Mouse (Mus musculus) c-Kit-negative CD71-positive TER-119-positive erythroid progenitor cells, embryonic 14.5 days (primary cell): ENCODE results near the gene Tap2.
A peak's percentile ranks its signal among the peaks of the same experiment; 100 is the strongest.

Experiments used
- DNase-seq: peaks from one replicate; pipeline ENCODE4 v3.0.0-alpha.2; 2013; ENCODE audit warnings: low read depth, low spot score

Gene Tap2

DNA sequence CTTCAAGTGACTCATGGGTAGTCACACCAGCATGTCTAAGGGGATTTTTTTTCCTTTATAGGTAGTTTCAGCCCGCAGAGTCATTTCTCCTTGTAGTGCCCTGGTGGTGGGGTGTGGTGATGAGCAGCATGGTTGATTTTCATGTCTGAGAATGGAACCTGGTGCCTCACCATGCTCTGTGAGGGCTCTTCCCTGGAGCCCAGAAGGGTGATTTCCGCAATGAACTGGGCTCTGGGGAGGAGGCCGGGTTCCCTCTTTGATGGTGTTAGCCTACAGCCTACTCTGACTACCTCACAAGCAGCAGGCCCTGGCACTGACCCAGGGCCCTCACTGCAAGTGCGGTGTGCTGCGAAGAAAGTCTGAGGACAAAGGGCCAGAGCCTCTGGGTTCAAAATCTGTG, at the start of gene Tap2:
Tap2 (plus strand) TSS at position 84 of the 400 bp plus-strand sequence.
- DNase-seq: no peak

DNA sequence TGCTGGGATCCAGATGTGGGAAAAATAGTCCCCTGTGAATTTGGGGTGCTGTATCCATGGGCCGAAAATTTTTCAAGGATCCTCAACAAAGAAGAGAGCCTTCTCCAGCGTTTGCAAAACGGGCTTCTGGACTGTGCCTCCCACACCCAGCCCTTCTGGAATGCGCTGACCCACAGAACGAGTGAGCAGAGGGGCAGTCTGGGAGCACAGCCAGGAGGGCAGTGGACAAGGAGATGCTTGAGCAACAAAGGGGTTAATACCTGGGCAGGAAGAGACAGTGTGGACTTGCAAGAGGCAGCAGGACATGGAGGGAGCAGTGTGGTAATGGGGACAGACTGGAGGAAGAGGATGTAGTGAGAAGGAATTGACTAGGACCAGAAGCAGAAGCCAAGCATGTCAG, 47.8 kb upstream of the Tap2 start:
- DNase-seq: no peak

DNA sequence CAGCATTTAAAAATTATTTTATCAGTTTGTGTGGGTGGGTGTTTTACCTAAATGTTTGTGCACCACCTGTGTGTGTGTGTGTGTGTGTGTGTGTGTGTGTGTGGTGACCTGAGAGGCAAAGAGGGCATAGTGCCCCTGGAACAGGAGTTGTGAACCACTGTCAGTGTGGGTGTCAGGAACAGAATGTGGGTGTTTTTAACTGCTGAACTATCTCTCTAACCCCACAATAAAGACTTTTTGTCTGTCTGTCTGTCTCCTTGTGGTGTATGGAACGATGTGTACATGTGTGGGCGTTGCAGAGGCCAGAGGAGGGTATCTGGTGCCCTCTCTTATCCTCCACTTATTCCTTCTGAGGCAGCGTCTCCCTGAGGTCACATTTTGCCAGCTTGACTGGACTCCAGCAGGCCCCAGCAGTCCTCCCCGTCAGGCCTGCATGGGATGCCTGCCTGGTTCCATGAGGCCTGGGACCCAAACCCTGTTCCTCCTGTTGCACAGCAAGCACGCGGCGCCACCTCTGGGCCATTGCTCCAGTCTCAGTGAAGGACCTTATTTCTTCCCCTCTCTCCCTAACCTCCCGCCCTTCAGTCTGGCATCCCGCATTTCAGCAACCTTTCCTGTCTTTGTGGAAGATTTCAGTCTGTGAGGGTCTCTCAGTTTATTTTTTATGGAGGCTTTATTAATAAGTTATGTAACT, 39.0 kb upstream of the Tap2 start:
- no peak for DNase-seq

DNA sequence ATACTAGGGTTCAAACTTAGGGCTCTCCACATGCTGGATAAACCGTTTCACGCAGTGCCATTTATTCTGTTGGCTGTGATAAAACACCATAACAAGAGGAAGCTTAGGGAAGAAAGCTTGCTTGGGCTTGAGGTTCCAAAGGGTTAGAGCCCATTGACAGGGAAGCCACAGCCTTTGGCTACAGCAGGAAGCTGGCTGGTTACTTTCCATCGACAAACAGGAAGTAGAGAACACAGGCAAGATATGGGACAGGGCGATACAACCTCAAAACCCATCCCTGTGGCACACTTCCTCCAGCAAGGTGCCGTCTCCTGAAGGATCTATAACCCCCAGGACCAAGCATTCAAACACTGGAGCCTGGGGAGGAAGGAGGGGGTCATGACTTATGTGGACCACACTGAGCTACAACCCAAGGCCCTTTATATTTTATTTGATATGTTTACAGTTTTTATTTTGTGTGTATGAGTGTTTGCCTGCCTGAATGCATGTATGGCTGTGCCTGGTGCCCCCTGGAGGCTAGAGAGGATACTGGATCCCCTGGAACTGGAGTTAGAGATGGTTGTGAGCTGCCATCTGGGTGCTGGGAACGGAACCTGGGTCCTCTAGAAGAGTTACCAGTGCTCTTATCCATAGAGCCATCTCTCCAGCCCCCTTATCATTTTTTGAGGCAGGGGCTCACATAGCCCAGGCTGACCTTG, 38.1 kb upstream of the Tap2 start:
- no peak for DNase-seq

DNA sequence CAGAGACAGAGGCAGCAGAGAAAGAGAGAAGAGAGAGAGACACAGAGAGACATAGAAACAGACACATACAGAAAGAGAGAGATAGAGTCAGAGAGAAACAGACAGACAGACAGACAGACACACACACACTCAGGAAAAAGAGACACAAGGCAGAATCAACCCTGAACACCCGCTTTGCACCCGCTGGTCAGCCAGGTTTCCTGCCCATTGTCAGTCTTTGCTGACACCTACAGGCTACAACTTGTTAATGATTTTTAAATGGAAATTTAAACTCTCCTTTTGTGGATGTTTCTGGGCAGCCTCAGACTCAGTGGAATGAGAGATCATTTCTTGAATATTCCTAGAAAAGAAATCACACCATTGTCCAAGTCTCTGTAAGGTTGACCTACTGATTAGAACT, 34.0 kb upstream of the Tap2 start:
- no peak for DNase-seq

DNA sequence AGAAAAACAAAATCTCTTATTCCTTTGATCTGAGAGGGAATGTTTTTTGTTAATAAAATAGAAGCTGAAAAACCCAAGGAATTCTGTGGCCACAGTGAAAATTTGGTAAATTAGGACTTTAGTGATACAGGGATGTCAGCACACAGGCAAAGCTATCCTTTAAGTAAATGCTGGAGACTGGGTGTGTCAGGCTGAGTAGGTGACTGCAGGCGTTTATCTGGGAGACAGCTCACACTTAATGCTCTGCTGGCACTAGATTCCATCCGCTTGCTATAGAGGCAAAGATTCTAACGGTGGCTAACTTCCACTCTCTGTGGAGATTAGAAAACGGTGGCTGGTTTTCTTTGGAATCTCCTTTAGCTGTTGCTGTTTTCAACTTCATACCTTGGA, 32.8 kb upstream of the Tap2 start:
- DNase-seq: no peak

DNA sequence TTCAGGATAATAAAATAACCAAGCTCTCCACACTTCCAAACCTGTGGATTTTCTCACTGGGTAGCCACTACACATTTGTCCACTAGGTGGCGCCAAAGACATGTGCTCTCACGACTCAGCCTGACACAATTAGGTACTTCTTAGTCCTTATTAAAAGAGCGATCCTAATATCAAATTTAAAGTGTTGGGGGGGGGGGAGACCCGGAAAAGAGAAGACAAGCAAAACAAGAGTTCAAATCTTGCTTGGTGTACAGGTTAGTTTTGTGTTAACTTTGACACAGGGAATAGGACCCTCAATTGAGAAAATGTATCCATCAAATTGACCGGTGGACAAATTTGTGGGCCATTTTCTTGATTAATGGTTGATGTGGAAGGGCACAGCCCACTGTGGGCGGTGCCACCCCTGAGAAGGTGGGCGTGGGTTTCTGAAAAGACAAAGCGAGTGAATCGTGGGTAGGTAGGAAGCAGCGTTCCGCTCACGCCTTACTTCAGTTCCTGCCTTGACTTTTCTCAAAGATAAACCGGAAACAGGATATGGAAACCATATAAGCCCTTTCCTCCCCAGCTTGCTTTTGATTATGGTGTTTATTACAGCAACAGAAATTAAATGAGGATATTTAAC, 32.3 kb upstream of the Tap2 start:
- DNase-seq: peak; percentile 62

DNA sequence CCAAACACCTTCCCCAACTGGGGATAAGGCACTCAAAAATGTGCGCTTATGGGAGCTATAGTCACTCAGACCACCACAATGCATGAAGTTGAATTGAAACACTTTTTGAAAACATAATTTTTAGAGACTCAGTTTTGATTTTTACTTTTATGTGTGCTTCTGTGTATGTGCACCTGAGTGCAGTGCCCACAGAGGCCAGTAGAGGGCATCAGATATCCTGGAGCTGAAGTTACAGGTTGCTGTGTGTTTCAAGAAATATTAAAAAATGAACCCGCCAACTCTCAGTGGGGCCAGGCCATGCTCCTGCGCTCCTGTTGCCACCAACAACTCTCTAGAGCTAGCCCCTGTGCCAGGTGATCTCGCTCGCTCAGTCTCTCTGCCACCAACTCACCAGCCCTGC, 30.8 kb upstream of the Tap2 start:
- no peak for DNase-seq

DNA sequence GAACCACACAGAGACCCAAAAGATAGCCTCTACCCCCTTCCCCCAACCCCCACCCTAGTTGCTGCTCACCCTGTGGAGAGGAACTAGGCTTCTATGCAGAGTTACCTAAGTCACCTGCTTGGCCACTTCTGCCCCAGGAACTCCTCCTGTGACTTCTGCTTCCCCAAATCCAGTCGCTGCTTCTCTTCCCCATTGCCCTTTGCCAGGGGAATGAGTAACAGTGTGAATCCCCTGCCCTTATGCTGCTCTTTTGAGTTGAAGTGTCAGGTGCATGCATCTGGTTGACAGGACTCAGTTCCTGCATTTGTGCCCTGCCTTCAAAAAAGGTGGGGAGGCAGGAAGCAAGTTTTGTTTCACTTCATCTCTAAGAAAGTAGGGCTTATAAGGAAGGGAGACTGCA, 29.3 kb upstream of the Tap2 start:
- DNase-seq: no peak

DNA sequence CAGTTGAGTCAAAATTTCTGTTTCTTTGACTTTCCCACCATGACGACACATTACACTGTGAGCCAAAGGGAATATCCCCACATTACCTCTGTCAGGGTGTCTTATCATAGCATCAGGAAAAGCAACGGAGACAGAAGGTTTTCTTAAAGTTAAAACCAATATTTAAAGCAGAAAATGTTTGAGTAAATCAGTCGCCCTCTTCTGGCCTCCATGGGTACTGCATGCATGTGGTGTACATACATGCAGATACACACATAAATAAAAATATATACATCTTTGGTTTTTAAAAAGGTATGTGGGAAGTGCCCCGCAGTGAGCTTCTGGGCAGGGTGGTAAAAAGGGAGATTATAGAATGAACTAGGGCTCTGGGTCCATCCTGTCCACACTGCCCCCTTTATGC, 26.1 kb upstream of the Tap2 start:
- DNase-seq: no peak

DNA sequence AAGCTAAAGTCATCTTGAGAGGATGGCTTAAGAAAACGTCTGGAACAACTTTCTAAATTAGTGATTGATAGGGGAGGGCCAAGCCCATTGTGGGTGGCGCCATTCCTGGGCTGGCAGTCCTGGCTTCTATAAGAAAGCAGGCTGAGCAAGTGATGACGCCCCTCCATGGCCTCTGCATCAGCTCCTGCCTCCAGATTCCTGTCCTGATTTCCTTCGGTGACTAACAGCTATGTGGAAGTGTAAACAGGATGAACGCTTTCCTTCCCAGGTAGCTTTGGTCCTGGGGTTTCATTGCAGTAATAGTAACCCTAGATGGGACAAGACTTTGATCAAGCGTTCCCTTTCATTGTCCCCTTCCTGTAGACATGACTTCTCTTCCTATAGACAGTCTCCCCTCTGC, 24.3 kb upstream of the Tap2 start:
- DNase-seq: no peak

DNA sequence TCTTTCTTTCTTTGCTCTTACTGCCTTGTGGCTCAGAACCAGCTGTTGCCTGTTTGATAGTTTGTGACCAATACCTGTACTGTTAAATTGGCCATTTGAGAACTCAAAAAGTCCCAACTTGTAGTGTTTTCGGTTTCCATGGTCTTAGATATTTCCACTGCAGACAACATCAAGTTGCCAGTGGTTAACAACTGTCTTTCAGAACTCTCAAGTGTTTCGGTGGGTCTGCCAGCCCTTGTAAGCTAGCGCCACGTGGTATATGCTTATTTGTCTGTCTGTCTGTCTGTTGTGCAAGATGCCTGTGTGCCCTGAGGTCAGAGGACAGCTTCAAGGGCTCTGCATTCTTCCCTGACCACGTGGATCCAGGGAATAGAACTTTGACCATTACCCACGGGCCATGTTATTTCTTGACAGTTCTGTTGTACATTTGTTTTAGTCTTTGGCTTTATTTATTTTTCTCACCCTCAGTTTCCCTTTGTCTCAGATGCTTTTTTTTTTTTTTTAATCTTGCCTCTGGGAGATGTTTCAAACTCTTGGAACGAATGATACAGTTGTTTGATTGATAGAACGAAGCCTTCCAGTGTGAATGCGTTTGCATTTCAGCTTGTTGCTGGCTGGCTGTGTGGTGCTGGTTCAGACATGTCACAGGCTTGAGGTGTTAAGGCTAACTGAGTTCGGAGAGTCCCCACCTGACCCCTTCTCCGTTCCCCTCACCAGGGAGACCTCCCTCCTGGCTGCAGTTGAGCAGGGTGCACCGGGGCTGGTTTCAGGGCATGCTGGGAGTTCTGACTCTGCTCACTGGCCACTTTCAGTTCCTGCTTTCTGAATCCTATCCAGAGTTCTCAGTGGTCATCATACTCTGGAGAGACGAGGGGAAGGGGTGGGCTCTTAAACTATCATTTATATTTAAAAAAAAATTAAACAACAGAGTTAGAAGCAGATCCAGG, 23.1 kb upstream of the Tap2 start:
- no peak for DNase-seq

DNA sequence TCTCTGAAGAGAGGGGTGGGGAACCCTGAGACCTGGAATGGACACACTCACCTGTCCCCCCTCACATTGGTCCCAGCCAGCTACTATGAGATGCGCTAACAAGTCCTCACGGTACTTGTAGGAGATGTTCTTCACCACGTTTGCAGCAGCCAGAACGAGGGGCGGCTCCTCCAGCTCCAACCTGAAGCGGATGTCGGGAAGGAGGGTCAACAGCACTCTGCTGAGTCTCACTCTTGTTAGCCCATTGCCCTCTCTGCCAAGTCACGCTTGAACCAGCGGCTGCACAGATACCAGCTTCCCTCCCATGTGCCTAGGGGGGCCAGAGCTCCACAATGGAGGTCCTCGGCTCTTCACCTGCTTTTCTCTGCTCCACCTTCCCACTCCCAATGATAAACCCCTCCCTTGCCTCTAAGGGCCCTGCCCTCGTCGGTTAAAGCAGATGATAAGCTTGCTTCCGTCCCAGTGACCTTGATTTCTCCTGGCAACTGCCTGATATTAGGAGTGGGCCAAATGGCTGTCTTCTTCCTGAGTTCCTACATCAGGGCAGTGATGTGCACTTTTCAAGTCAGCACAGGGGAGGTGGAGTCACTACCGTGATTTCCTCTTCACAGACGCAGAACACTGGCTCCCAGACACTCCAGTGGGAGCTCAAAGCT, 19.6 kb upstream of the Tap2 start:
- no peak for DNase-seq

DNA sequence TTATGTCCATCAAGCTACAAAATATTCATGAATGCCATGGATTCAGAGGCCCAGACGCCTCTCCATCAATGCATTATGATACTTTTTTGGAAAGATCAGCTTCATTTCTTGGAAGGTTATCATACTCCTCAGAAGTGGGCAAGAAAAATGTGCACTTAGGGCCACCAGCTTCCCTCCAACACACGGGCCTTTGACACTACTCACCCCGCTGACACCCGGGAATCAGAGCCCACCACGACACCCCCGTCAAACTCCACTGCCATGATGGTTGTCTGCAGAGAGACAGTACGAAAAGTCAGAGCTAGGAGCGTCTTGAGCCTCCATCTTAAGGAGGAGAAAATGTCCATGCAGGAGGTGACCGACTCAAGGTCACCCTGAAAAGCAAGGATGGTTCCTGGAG, 17.8 kb upstream of the Tap2 start:
- no peak for DNase-seq

DNA sequence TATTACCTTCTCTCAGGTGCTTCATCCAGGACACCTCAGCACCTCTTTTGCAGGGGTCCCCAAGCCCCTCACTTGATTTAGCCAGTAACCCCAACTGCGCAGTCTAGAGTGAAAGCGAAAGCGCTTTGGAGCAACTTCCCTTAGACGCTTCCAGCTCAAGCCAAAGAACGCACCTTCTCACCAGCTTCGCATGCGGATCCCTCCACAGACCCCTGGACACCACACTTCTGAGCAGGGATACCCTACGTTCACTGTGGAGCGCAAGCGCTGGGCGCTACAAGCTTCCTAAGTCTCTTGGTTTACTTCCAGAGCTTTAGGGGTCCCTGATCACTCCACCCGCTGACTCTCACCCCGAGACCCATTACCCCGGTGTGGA, 16.5 kb upstream of the Tap2 start:
- no peak for DNase-seq

DNA sequence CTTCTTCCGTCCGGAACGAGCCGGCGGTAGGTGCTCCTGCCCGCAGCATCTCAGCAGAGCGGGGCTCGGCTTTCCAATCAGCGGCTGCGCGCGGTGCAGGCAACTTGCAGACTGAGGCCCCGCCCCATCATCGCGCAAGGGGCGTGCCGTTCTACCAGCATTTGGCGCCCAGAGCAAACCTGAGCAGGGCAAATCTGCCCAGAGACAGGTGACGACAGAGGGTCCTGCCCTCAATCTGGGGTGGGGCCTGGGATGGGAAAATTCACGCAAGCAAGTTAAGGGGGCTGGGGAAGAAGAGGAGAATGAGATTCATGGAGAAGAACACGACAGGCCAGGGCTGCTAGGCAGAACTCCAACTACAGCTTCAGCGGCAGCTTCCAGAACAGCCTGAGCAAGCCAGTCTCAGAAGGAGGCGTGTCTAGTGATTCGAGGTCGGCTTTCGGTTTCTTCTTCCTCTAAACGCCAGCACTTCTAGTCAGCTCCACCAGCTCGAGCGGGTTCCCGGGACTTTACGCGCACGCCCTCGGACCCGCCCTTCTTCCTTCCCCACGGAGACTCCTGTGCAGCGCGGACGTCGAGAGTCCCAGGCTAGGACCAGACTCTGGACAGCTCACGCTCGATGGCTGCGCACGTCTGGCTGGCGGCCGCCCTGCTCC, 15.9 kb upstream of the Tap2 start, which contains the start of the genes Tap1 and Psmb9:
Tap1 (plus strand) TSS at position 293 of the 656 bp plus-strand sequence.
Psmb9 (minus strand) TSS at position 504 of the 656 bp plus-strand sequence.
- DNase-seq: peak; percentile 70

DNA sequence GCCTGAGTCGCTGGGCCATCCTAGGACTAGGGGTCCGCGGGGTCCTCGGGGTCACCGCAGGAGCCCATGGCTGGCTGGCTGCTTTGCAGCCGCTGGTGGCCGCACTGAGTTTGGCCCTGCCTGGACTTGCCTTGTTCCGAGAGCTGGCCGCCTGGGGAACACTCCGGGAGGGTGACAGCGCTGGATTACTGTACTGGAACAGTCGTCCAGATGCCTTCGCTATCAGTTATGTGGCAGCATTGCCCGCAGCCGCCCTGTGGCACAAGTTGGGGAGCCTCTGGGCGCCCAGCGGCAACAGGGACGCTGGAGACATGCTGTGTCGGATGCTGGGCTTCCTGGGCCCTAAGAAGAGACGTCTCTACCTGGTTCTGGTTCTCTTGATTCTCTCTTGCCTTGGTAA, 15.3 kb upstream of the Tap2 start:
- no peak for DNase-seq

DNA sequence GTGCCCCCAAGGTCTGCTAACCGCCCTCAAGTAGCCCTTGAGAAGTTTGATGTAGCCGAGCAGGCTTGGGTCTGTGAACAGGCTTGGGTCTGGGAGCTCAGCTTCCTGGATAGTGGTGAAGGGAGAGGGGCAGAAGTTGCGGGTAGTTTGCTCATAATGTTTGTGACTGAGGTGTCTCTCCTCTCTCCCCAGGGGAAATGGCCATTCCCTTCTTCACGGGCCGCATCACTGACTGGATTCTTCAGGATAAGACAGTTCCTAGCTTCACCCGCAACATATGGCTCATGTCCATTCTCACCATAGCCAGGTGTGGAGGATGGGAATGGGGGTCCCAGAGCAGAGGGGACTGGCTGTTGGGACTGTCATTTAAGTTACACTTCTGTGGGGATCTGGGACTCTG, 14.3 kb upstream of the Tap2 start:
- no peak for DNase-seq

DNA sequence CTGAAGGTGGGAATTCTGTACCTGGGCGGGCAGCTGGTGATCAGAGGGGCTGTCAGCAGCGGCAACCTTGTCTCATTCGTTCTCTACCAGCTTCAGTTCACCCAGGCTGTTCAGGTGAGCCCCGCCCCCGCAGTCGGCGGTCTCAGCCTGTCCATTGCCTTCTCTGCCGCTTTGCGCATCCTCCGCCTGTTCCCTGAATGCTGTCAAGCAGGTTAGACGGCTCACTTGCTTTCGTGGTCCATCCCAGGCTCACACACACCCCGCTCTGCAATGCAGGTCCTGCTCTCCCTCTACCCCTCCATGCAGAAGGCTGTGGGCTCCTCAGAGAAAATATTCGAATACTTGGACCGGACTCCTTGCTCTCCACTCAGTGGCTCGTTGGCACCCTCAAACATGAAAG, 10.5 kb upstream of the Tap2 start:
- no peak for DNase-seq

DNA sequence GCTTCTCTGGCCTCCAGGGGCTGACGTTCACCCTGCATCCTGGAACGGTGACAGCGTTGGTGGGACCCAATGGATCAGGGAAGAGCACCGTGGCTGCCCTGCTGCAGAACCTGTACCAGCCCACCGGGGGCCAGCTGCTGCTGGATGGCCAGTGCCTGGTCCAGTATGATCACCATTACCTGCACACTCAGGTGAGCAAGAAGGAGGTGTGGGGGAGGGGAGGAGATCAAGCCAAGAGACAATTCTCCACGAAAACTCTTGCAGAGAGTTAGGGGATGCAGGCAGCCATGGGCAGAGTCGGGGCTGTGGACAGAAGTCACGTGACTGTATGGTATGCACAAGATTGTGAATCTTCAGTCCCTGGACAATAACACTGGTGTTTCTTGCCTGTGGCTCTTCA, 9.9 kb upstream of the Tap2 start:
- no peak for DNase-seq

DNA sequence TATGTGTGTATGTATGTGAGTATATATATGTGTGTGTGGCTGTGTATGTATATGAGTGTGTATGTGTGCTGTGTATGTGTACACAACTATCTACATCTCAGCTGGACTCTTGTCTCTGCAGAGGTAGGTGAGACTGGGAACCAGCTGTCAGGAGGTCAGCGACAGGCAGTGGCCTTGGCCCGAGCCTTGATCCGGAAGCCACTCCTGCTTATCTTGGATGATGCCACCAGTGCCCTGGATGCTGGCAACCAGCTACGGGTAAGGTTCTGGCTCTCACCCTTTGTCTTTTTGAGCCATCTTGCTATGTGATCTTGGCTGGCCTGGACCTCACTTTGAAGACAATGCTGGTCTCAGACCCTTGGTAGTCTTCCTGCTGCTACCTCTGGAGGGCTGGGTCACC, 8.6 kb upstream of the Tap2 start:
- DNase-seq: no peak
